Mouse (Mus musculus): Measurements from ENCODE around the gene Snx3.

Snx3 gene

DNA sequence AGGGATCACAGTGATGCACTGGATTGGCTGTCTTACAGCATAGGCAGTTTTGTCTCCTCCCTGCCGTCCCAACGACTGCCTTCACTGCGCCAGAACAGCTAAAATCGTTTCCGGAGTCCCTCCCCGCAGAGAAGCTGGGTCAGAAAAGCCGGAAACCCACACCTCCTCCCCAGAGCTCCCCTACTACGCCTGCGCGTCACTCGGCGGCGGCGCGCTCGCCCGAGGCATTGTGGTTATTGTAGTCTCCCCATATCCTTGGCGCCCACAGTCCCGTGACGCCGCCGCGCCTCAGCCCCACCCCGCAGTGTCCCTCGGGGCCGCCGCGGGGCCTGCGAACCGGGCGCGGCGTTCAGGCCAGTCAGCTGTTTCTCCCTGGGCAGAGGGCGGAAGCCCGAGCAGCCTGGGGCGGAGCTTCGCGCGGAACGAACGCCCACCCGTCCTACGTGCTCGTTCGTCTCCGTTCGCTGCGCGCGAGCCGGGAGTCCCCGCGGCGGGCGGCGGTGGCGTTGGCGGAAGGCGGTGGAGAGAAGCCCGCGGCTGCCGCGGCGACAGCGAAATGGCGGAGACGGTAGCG lies at the start of gene Snx3:
Gene Snx3 (plus strand): TSS at position 256 of the 574 bp plus-strand sequence.
- DNase-seq (ENCODE audit: low spot score): peak; percentile 97

DNA sequence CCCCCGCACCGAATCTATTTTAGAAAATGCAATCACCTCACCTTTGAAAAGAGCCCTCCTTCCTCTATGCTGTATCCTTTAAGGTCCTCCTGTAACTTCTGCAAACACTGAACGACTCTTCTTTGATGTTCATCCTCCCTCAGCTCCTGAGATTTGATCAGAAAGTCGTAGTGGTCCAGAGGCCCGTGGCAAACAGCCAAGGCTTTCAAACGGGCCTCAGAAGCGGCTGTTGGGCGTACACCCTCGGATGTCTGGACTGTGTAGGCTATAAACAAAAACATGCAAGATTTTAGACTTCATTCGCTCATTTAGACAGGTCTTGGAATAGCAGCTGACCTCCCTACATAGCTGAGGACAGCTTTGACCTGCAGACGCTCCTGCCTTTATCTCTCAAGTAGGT lies 47.6 kb upstream of the Snx3 start:
- no peak for DNase-seq (ENCODE audit: low spot score)

DNA sequence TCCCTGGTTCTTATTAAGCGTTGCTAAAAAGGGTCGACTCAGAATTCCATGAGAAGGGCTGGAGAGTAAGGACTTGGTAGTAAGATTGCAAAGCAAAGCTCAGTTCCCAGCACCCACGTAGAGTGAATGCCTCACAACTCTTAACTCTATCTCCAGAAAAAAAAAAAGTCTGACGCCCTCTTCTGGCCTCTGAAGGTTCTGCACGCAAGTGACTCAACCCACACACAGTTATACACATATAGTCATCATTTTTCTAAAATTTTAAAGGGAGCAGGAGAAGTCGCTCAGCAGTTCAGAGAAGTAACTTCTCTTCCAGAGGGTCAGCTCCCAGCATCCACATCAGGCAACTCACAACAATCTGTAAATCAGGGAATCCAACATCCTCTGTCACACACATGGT lies 47.1 kb upstream of the Snx3 start:
- no peak for DNase-seq (ENCODE audit: low spot score)

DNA sequence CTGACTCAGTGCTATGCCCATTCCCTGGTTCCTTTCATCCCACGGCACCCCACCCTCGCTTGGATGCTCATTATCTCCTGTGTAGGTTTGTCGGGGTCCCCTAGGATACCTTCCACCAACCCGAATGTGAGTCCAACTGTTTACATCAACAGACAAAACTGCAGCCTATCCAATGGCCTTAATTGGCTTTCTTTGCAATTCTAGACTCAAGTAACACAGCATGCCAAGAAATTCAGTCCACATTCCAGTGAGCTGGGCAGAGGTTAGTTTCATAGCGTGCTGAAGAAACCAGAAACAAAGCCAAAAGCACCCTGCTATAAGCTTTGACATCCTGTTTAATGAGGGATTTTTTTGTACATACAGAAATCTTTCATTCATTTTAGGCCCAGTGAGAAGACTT lies 45.8 kb upstream of the Snx3 start:
- no peak for DNase-seq (ENCODE audit: low spot score)

DNA sequence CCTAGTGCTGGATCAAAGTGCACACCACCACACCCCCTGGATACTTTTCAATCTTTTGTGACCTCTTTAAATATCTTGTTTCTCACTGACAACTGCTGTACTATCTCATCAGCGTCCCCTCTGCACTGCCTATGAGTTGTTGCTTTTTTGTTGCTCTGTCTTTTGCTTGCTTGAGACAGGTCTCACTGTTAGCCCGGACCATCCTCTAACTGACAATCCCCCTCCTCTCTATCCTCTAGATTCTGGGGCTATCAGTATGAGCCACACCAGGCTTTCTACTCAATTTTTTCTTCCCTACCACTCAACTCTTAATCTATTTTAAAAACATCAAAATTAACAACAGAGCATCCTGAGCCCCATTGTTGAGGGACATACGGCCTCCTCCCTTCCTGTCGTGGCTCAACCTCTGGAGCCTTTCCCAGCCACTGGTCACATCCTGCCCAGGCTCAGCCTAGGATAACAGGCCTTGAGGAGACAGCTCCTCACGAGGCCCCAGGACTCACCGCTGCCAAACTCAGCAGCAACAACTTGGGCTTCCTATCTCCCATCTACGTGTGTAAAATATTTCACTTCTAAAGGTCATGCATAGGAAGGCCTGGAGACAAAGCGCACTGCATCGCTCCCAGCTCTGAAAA lies 44.2 kb upstream of the Snx3 start:
- DNase-seq (ENCODE audit: low spot score): no peak

GRCm38 (mm10) chr10:42464224-42464623 lies 37.6 kb upstream of the Snx3 start:
- no peak for DNase-seq (ENCODE audit: low spot score)

DNA sequence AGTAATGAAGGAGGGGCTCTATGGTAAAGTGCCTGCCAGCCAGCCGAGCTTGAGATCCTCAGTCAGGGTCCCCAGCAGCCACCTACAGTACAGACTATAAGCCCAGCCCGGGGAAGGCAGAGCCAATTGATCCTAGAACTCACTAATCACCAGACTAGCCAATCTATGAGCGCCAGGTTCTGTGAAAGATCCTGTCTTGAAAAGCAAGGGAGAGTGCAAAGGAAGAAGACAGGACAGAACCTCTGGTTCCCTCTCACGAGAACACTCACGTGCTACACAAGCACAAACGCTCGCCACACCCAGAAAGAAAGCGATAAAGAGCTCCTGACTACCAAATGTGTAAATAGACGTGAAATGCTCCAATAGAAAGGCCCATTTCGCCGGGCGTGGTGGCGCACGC lies 37.0 kb upstream of the Snx3 start:
- no peak for DNase-seq (ENCODE audit: low spot score)

DNA sequence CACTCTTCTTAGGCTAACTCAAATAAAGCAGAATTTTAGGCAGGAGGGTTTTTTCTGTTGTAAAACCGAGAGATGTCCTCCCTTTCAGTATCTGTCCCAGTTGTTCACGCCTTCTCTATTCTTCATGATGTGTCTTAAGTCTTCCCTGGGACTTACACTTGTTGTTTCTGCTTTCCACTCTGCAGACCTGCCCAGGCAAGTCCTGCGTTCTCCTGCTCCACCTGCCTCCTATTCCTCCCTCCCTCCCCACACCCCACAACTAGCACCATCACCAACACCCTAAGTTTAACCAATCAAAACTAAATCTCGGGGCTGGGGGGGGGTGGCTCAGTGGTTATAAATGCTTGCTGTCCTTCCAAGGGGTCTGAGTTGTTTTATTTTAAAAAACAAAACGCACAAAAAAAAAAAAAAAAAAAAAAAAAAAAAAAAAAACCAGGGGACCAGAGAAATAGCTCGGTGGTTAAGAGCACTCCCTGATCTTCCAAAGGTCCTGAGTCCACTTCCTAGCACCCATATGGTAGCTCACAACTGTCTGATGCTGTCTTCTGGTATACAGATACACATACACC lies 26.8 kb upstream of the Snx3 start:
- DNase-seq (ENCODE audit: low spot score): no peak

DNA sequence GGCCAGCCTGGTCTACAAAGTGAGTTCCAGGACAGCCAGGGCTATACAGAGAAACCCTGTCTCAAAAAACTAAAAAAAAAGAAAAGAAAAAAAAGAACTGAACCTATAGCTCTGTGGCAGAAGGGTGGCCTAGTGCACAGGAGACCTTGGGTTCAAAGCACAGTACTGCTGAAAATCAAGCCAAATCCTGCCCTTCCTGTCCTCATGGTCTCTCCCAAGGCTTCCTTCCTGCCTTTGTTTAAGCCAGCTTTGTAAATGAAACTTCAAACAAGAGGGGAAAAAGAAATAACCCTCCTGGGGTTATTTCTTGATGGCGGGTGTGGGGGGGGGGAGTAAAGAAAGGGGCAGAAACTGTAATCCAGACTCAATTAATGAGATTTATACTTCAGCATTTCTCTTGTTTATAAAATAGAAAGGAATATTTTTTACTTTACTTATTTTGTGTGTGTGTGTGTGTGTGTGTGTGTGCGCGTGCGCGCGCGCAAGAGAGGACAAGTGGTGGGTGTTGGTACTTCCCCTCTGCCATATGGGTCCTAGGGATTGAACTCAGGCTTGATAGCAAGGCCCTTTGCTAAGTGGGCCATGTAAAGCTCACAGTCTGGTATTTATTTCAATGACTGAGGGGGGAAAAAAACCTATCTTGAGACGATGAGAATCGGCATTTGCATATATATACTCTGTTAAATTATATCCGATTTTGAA lies 24.9 kb upstream of the Snx3 start:
- DNase-seq (ENCODE audit: low spot score): no peak

GRCm38 (mm10) chr10:42477550-42478340 lies 24.1 kb upstream of the Snx3 start:
- DNase-seq (ENCODE audit: low spot score): peak; percentile 9

- DNase-seq (ENCODE audit: low spot score): peak; percentile 93
Measured at GRCm38 (mm10) chr10:42478341-42478720, 23.5 kb upstream of the Snx3 start, which contains the start of gene Afg1l. Afg1l (minus strand) TSS chr10:42478565.

DNA sequence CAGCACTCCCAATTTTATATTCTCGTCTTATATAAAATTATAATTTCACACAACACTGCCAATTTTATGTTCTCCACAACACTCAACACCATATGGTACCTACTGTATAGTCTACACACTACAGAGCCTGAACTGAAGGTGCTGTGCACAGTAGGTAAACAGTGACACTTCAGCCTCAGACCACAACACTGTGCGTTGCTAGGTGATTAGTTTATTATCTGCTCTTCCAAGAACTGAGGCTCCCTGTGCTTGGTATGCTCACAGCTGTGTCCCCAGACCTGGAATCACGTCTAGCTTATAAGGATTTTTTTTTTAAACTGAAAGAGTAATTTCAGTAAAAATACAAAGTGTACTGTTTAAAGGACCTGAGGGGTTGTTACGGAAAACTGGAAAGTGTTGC lies 21.1 kb upstream of the Snx3 start:
- no peak for DNase-seq (ENCODE audit: low spot score)

DNA sequence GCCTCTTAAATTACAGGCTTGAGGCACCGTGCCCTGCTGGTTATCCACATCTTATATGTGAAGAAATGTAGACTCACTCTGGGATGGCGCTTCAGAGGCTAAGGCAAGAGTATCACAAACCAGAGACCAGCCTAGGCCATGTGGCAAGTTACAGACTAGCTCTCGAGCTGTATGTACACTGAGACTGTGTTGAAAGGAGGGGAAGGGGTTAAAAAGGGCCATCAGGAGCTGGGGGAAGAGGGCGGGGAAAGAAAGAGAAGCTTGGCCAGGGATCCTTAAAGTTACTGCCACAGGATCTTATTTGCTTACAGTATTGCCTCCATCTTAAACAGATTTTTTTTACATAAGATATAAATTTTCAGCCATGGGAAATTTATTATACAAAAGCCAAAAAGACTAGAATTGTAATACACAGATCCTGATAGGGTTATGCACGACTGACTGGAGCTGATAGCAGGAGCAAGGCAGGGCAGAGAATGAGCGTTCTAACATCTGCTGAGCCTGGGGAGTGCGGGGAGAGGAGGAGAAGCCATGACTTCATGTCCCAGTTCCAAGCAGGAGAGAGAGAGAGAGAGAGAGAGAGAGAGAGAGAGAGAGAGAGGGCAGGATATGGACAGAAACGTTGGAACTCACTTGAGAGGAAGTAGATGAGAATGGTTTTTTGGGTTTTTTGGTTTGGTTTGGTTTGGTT lies 13.1 kb upstream of the Snx3 start:
- peak; percentile 47 for DNase-seq (ENCODE audit: low spot score)

GRCm38 (mm10) chr10:42491158-42491557 lies 10.7 kb upstream of the Snx3 start:
- DNase-seq (ENCODE audit: low spot score): no peak

DNA sequence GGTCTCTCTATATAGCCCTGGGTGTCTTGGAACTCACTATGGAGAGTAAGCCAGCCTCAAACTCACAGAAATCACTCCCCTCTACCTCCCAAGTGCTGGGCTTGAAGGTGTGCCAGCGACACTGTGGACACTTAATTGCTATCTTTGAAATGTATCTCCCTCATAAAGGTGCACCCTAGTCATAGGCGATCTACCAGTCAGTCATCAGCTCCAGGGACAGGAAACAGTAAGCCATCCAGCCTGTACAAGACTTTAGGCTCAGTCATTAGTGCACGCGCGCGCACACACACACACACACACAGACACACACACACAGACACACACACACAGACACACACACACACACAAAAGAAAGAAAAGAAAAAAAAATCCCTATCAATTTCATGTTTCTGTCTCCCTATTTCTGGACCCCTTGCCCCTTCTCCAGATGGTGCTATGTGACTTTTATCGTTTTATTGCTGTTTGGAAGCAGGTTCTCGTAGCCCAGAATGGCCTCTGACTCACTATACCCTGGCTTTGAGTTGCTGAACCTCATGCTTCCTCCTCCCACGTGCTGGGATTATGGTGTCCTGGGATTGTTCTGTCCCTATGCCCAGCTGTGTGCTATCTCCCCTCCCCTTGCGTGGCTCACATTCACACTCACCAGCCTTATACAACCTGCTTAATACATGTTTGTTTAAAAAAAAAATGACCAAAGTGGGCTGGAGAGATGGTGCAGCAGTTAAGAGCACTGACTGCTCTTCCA lies 9.6 kb upstream of the Snx3 start:
- no peak for DNase-seq (ENCODE audit: low spot score)

GRCm38 (mm10) chr10:42493000-42493399 lies 8.8 kb upstream of the Snx3 start:
- no peak for DNase-seq (ENCODE audit: low spot score)

DNA sequence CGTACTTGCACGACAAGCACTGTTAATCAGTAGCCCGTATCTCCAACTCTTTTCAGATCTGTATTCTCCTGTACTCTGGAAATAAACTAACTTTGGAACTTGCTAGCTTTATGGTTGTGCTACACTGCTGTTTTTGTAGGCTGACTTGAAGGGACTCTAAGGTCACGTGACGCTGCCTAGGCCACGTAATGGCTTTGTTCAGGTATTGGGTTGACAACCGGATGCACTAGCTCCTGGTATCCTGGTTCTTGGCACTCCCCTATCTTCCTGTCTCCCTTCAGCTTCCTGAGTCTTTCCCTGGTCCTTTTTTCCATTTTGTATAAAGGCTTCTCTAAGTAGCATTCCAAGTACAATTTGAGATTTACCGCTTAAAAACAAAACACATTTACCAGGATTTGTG lies 1.2 kb upstream of the Snx3 start:
- no peak for DNase-seq (ENCODE audit: low spot score)

DNA sequence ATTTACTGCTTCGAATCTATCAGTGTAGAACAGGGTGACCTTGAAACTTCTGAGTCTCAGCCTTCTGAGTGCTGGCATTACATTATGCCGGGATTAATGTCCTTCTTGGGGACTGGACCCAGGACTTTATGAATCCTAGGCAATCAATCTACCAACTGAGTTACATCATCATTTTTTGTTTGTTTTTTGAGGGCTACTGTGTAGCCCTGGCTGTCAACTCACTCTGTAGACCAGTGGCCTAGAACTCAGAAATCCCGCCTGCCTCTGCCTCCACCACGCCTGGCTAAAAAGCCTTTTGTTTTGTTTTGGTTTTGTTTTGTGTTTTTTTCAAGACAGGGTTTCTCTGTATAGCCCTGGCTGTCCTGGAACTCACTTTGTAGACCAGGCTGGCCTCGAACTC lies 669 bp upstream of the Snx3 start:
- DNase-seq (ENCODE audit: low spot score): no peak

DNA sequence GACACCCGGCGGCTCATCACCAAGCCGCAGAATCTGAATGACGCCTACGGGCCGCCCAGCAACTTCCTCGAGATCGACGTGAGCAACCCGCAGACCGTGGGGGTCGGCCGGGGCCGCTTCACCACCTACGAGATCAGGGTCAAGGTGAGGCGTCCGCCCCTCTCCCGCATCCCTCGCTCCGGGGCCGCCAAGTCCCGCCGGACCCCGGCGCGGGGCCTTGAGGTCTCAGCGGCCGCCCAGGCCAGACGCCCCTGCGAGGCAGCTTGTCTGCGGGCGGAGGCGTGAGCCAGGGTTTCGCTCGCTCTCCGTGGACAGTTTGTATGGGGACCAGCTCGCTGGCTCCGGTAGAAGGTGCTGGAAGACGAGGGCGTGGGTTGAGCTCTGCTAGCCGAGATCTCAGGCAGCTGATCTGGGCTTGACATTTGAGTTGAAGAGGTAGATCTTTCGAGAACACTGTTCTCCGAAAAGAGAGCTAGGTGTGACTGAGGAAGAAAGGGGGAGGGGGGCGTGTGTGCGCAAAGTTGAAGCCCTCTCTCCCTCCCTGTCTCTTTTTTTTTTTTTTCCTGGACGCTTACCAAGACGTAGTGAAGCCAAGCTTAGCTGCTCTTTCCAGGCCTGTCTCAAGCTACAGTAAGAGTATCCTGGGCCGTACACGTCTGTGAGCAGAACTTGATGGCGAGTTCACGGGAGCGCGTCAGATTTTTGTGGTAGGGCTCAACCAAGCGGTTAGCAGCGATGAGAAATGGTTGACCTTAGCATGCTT lies 700 bp downstream of the Snx3 start:
- no peak for DNase-seq (ENCODE audit: low spot score)

- DNase-seq (ENCODE audit: low spot score): no peak
Measured at GRCm38 (mm10) chr10:42504096-42504710, 2.4 kb downstream of the Snx3 start.
